14 mouse cellular contexts compared by ENCODE assay signal in genomic region chr14:55878316-55878940, GRCm38 (mm10). TPM values are rescaled to one million over a fixed set of nuclear protein-coding genes. Genes with fewer than 3 reads are reported as not detected.
A peak's percentile ranks its signal among the peaks of the same experiment; 100 is the strongest.
DNase-seq lines count a peak whose midpoint lies in the region; ATAC-seq and TF ChIP-seq lines count a peak whose summit lies in the region.
"Had no signal": no experiment of that assay in that cellular context is flagged by ENCODE, and none has a peak within 500 bp of the region (broad histone marks: within the 10 kb centered on the region; RNA-seq: fewer than 3 reads in every experiment).

No protein-coding gene starts in this region.

- H3K4me3 ChIP-seq in heart, embryonic 12.5 days = no peak overlapping the region
- no peak overlapping the region for H3K4me3 ChIP-seq in lung, embryonic 14.5 days (ENCODE audit: low read depth, low read length)
- no peak overlapping the region for H3K4me3 ChIP-seq in embryonic facial prominence, embryonic 12.5 days
- no peak overlapping the region for H3K4me3 ChIP-seq in liver, postnatal 0 days (ENCODE audit: low read depth, low read length)
- H3K4me3 ChIP-seq: forebrain, embryonic 15.5 days; hindbrain, embryonic 13.5 days; stomach, embryonic 15.5 days had no signal

- peak; percentile 36; the same call in 1 of the 2 replicates for TF ChIP-seq CTCF in lung, embryonic 14.5 days (IDR thresholded peaks at IDR 0.05; ENCODE audit: low read depth)
- 0 out of 2 replicates have a peak, but pooled peaks have one; percentile 28 for TF ChIP-seq CTCF in liver, postnatal 0 days (IDR thresholded peaks at IDR 0.05; ENCODE audit: low read depth)

- no peaks in the 10 kb centered on the region for H3K36me3 ChIP-seq in heart, embryonic 12.5 days
- H3K36me3 ChIP-seq in lung, embryonic 14.5 days (ENCODE audit: insufficient read depth) = peaks cover under 1% of the 10 kb centered on the region; the same call in 1 of the 2 replicates
- H3K36me3 ChIP-seq in embryonic facial prominence, embryonic 12.5 days = no peaks in the 10 kb centered on the region
- no peaks in the 10 kb centered on the region for H3K36me3 ChIP-seq in liver, postnatal 0 days (replicated peaks; ENCODE audit: insufficient read depth, low read length)
- H3K36me3 ChIP-seq: forebrain, embryonic 15.5 days; G1E; hindbrain, embryonic 13.5 days; stomach, embryonic 15.5 days had no signal

- no peak for TF ChIP-seq EP300 in liver, postnatal 0 days (IDR thresholded peaks at IDR 0.05; ENCODE audit: low read depth)

- no peaks in the 10 kb centered on the region for H3K9me3 ChIP-seq in heart, embryonic 12.5 days (replicated peaks)
- no peaks in the 10 kb centered on the region for H3K9me3 ChIP-seq in lung, embryonic 14.5 days (ENCODE audit: low read depth, low read length)
- H3K9me3 ChIP-seq in embryonic facial prominence, embryonic 12.5 days = no peaks in the 10 kb centered on the region
- no peaks in the 10 kb centered on the region for H3K9me3 ChIP-seq in liver, postnatal 0 days (ENCODE audit: low read length)
- H3K9me3 ChIP-seq: embryonic facial prominence, embryonic 13.5 days; forebrain, embryonic 15.5 days; G1E; hindbrain, embryonic 13.5 days; stomach, embryonic 15.5 days had no signal

- H3K27me3 ChIP-seq in heart, embryonic 12.5 days (replicated peaks) = no peaks in the 10 kb centered on the region
- H3K27me3 ChIP-seq in lung, embryonic 14.5 days (ENCODE audit: insufficient read depth, low read length) = no peaks in the 10 kb centered on the region
- no peaks in the 10 kb centered on the region for H3K27me3 ChIP-seq in embryonic facial prominence, embryonic 12.5 days
- H3K27me3 ChIP-seq in liver, postnatal 0 days (ENCODE audit: insufficient read depth, low read length) = no peaks in the 10 kb centered on the region
- H3K27me3 ChIP-seq: embryonic facial prominence, embryonic 13.5 days; forebrain, embryonic 15.5 days; stomach, embryonic 15.5 days had no signal

- DNase-seq in heart, adult 9 months (ENCODE audit: low spot score in 2 of 2) = no peak
- peak; percentile 52 for DNase-seq in lung, embryonic 14.5 days
- no peak for DNase-seq in lung, postnatal 4 days
- DNase-seq in liver, postnatal 0 days = no peak
- DNase-seq in testis, postnatal 14 days (ENCODE audit: low spot score) = no peak
- DNase-seq: gastrocnemius, postnatal 14 days; right cerebral cortex, adult 18-20 months had no signal

- peak overlapping the region; percentile 47; the same call in 1 of the 2 replicates for H3K4me2 ChIP-seq in heart, embryonic 12.5 days
- peak overlapping the region; percentile 54 for H3K4me2 ChIP-seq in lung, embryonic 14.5 days
- peak overlapping the region; percentile 34; the same call in 1 of the 2 replicates for H3K4me2 ChIP-seq in embryonic facial prominence, embryonic 12.5 days (replicated peaks)
- H3K4me2 ChIP-seq in liver, postnatal 0 days (ENCODE audit: low read depth, low read length) = no peak overlapping the region
- H3K4me2 ChIP-seq: forebrain, embryonic 15.5 days had no signal

- WGBS in heart, embryonic 12.5 days = 16% methylated on average over 7 of the region's 7 CpGs
- 12% methylated on average over 7 of the region's 7 CpGs for WGBS in lung, embryonic 14.5 days
- WGBS in embryonic facial prominence, embryonic 12.5 days = 28% methylated on average over 7 of the region's 7 CpGs
- 11% methylated on average over 7 of the region's 7 CpGs for WGBS in liver, postnatal 0 days (ENCODE audit: insufficient replicate concordance)

- H3K27ac ChIP-seq in heart, embryonic 12.5 days (ENCODE audit: poor library complexity, severe bottlenecking) = no peak overlapping the region
- no peak overlapping the region for H3K27ac ChIP-seq in lung, embryonic 14.5 days (ENCODE audit: low read depth)
- H3K27ac ChIP-seq in embryonic facial prominence, embryonic 12.5 days = no peak overlapping the region
- no peak overlapping the region for H3K27ac ChIP-seq in liver, postnatal 0 days (ENCODE audit: low read depth)
- H3K27ac ChIP-seq: forebrain, embryonic 15.5 days; hindbrain, embryonic 13.5 days; stomach, embryonic 15.5 days had no signal

- peaks cover 22% of the 10 kb centered on the region for H3K4me1 ChIP-seq in heart, embryonic 12.5 days (replicated peaks)
- H3K4me1 ChIP-seq in lung, embryonic 14.5 days (ENCODE audit: insufficient read depth) = peaks cover 13% of the 10 kb centered on the region
- H3K4me1 ChIP-seq in embryonic facial prominence, embryonic 12.5 days = peaks cover 22% of the 10 kb centered on the region
- peaks cover 18% of the 10 kb centered on the region for H3K4me1 ChIP-seq in liver, postnatal 0 days (ENCODE audit: insufficient read depth)

- no peak for ATAC-seq in heart, embryonic 12.5 days (ENCODE audit: insufficient number of reproducible peaks, low FRiP score)
- no peak for ATAC-seq in lung, embryonic 14.5 days (ENCODE audit: insufficient read depth)
- ATAC-seq in embryonic facial prominence, embryonic 12.5 days (ENCODE audit: insufficient number of reproducible peaks, insufficient read depth, low FRiP score, low TSS enrichment) = no peak
- no peak for ATAC-seq in liver, postnatal 0 days
- ATAC-seq: forebrain, embryonic 15.5 days had no signal

- H3K9ac ChIP-seq in heart, embryonic 12.5 days = no peak overlapping the region
- no peak overlapping the region for H3K9ac ChIP-seq in lung, embryonic 14.5 days
- no peak overlapping the region for H3K9ac ChIP-seq in embryonic facial prominence, embryonic 12.5 days
- no peak overlapping the region for H3K9ac ChIP-seq in liver, postnatal 0 days (replicated peaks)
- H3K9ac ChIP-seq: embryonic facial prominence, embryonic 13.5 days; forebrain, embryonic 15.5 days; hindbrain, embryonic 13.5 days; stomach, embryonic 15.5 days had no signal

RNA-seq across cellular contexts. Expression of gene Cbln3, which starts 5.8 kb away (rescaled TPM):
- 0.32 and 0.57 TPM in 2 replicates for polyA plus RNA-seq in heart, embryonic 12.5 days (2016; fragmentation: Nextera tagmentation; extraction: Ambion mirVana)
- polyA plus RNA-seq in lung, embryonic 14.5 days (2014; fragmentation: Nextera tagmentation; extraction: Ambion mirVana) = 1.4 and 1.9 TPM in 2 replicates
- polyA plus RNA-seq in embryonic facial prominence, embryonic 12.5 days (2016; fragmentation: Nextera tagmentation; extraction: Ambion mirVana) = 0.28 and 0.42 TPM in 2 replicates
- polyA plus RNA-seq in liver, postnatal 0 days (2015; fragmentation: Nextera tagmentation; extraction: Ambion mirVana) = 0.29 and 0.40 TPM in 2 replicates

RNA-seq across cellular contexts. Expression of gene Khnyn, which starts 6.3 kb away (rescaled TPM):
- 19.8 TPM in 2 replicates for polyA plus RNA-seq in heart, embryonic 12.5 days (2016; fragmentation: Nextera tagmentation; extraction: Ambion mirVana)
- polyA plus RNA-seq in lung, embryonic 14.5 days (2014; fragmentation: Nextera tagmentation; extraction: Ambion mirVana) = 11.0 and 13.7 TPM in 2 replicates
- 31.6 and 31.8 TPM in 2 replicates for polyA plus RNA-seq in embryonic facial prominence, embryonic 12.5 days (2016; fragmentation: Nextera tagmentation; extraction: Ambion mirVana)
- 4.6 and 5.2 TPM in 2 replicates for polyA plus RNA-seq in liver, postnatal 0 days (2015; fragmentation: Nextera tagmentation; extraction: Ambion mirVana)

RNA-seq across cellular contexts. Expression of gene Sdr39u1, which starts 21.7 kb away (rescaled TPM):
- polyA plus RNA-seq in heart, embryonic 12.5 days (2016; fragmentation: Nextera tagmentation; extraction: Ambion mirVana) = 38.2 and 40.4 TPM in 2 replicates
- polyA plus RNA-seq in lung, embryonic 14.5 days (2014; fragmentation: Nextera tagmentation; extraction: Ambion mirVana) = 44.3 and 47.2 TPM in 2 replicates
- polyA plus RNA-seq in embryonic facial prominence, embryonic 12.5 days (2016; fragmentation: Nextera tagmentation; extraction: Ambion mirVana) = 69.9 and 77.7 TPM in 2 replicates
- polyA plus RNA-seq in liver, postnatal 0 days (2015; fragmentation: Nextera tagmentation; extraction: Ambion mirVana) = 26.2 and 26.9 TPM in 2 replicates
- polyA plus RNA-seq: G1E had no signal

RNA-seq across cellular contexts. Expression of gene Nynrin, which starts 24.6 kb away (rescaled TPM):
- polyA plus RNA-seq in heart, embryonic 12.5 days (2016; fragmentation: Nextera tagmentation; extraction: Ambion mirVana) = 33.3 and 38.2 TPM in 2 replicates
- 18.7 and 19.4 TPM in 2 replicates for polyA plus RNA-seq in lung, embryonic 14.5 days (2014; fragmentation: Nextera tagmentation; extraction: Ambion mirVana)
- 41.4 and 41.7 TPM in 2 replicates for polyA plus RNA-seq in embryonic facial prominence, embryonic 12.5 days (2016; fragmentation: Nextera tagmentation; extraction: Ambion mirVana)
- 0.63 and 0.70 TPM in 2 replicates for polyA plus RNA-seq in liver, postnatal 0 days (2015; fragmentation: Nextera tagmentation; extraction: Ambion mirVana)

RNA-seq across cellular contexts. Expression of gene Nfatc4, which starts 55.5 kb away (rescaled TPM):
- polyA plus RNA-seq in heart, embryonic 12.5 days (2016; fragmentation: Nextera tagmentation; extraction: Ambion mirVana) = 17.5 and 18.6 TPM in 2 replicates
- 58.8 and 66.1 TPM in 2 replicates for polyA plus RNA-seq in lung, embryonic 14.5 days (2014; fragmentation: Nextera tagmentation; extraction: Ambion mirVana)
- 154 and 161 TPM in 2 replicates for polyA plus RNA-seq in embryonic facial prominence, embryonic 12.5 days (2016; fragmentation: Nextera tagmentation; extraction: Ambion mirVana)
- 0.41 and 0.63 TPM in 2 replicates for polyA plus RNA-seq in liver, postnatal 0 days (2015; fragmentation: Nextera tagmentation; extraction: Ambion mirVana)
- polyA plus RNA-seq: G1E had no signal
